Mouse (Mus musculus) ovary, adult 18-20 months (tissue): ENCODE data around the gene Sult2a4.
"Not testable (repeated sequence)": the region's sequence is repeated elsewhere in the genome, so short reads cannot be mapped to it uniquely, and the experiment has no call there.

Source experiments
- DNase-seq: peaks from one replicate; pipeline ENCODE4 v3.0.0; 2022; ENCODE audit warnings: low spot score, mixed read lengths

The Sult2a4 gene

GRCm38 (mm10) chr7:13989507-13989906, at the start of gene Sult2a4:
Sult2a4 (minus strand) TSS chr7:13989607.
- not testable (repeated sequence) for DNase-seq

DNA sequence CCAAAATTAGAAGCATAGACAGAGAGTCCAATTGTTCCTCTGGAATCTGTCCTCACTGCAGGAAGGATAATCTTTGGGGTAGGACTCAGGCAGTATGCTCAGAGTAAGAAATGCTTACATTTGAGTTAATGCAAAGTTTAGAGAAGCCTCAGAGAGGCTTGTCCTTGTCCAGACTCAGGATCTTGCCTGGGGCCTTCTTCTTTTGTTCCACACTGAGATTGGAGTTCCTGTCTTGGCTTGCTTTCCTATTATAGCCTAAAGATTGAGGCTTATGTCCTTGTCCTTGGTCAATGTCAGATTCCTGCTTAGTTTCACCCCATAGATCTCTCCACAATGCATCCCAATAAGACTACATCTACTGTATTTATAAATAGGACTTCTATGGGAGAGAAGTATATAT, 41.4 kb upstream of the Sult2a4 start:
- not testable (repeated sequence) for DNase-seq

DNA sequence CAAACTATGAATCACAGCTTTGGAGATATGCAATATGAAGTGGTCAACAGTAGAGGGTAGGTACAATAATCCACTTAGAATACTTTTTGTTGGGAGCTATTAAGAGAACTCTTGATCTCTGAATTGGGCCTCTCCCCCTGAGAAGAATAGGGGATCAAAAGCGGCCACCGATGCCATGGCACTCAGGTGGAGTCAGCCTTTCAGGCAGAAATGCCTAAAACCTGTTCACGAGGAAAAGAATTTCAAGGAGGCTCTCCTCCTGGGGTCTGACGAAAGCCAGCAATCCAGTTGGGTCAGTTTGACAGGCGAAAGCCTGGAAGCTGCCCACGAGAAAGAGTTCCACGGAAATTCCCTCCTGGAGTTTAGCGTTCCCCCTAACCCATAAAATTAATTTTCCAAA, 23.7 kb upstream of the Sult2a4 start:
- no peak for DNase-seq

DNA sequence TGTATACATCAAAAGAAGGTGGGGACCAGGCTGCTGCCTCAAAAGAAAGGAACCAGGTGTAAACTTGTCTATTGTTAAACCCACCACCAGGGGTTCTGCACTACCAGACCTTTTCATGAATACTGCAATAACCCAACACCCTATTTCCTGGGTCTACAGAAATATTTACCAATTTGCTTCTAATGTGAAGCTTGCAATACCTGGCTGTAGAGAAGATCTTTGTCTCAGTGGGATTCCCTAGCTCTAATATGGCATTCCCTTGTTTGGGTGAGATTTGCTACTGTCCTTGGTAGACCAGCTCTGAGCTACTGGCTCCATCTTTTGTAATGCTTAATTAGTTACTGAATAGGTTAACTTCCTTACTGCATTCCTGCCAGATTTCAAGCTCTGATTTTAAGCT, 21.3 kb upstream of the Sult2a4 start:
- DNase-seq: not testable (repeated sequence)
